Mouse (Mus musculus) cerebellum, postnatal 10 days (tissue): ENCODE measurements around the gene Klhl3.

ENCODE experiments used
- DNase-seq, 2 experiments: peaks; one replicate each; pipeline ENCODE4 v3.0.0; 2021; ENCODE audit warnings: mixed read lengths in 2 of 2

Klhl3 gene

DNA sequence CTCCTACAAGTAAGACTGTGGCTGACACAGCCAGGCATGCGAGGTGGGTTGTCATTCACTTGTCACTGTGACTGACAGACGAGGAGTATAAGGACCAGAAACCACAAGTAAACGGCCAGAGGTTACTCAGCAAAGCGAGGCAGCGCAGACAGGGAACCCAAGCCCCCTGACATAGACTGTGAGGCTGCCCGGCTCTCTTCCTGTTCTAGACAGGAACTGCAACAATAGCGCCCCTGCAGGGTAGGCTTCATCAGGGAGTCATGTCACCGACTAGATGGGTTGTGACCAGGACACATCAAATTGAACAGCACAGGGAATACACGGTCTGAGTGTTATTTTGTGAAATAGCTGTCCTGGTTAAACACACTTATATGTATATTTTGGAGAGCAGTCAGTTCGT, 93.0 kb downstream of the Klhl3 start:
- DNase-seq: no peak

DNA sequence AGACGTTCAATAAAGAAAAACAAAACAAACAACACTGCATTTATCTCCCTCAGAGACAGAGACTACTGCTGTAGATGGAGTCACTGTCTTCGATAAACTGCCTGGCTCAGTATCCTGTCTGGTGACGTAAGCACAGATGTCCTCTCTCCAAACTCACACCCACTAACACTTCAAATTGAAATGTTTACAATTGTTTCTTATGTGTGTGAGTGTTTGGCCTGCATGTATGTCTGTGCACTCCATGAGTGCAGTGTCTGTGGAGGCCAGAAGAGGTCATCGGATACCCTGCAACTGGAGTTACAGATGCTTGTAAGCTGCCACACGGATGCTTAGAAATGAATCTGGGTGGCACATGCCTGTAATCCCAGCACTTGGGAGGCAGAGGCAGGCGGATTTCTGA, 96.1 kb downstream of the Klhl3 start:
- no peak for DNase-seq

DNA sequence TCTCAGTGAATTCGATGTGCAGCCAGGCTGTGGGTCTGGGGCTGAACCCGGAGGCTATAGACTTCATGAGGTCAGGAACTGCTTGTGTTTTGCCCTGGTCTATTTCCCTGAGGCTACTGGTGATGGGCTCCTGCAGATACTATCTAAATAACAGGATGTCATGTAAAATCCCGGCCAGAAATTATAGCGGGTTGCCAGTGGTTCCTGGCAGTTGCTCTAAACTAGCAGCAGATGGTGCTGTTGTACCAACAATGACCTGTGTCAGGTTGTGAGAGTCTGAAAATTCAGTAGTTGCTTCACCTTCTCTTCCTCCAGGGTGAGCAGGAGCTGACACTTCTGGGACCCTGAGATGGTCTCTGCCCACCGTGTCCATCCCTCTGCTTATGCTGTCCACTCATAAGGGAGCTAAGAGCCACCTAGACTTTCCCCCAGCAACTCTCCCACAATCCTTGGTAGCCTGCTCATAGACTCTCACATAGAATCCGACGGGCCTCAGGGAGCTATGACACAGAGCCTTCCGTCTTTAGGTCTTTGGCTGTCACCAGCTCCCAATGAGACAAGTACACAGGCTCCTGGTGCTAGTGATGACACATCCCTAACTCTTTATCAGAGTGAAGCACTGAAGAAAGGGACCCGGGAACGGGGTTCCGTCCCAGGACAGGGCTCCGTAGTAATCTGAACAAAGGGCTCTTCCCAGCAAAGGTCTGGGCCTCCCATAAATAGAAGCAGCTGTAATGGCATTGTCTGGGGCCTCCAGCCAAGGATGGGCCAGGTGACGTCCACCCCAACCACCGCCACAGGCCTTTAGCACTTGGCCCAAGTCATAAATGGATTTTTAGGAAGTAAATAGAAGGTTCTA, 101.1 kb downstream of the Klhl3 start:
- peak; percentile 81 to 89 for DNase-seq

DNA sequence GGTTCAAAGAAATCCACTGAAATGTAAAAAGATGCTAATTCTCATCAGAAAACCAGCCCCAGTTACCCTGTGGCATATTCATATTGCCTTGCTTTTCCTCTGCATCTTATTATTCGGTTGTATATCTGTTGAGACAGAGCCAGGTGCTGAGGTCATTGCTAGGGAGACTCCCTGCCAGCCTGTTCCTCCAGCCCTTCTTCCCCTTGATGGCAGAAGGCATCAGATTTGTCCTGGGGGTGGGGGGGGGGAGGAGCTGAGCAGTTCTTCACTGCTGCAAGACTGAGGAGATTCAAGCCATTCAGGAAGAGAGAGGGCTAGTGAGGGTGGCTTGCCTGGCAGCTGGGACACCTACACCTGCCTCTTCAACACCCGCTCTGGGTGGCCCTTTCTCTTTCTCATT, 101.9 kb downstream of the Klhl3 start:
- peak; percentile 58 to 70 for DNase-seq

DNA sequence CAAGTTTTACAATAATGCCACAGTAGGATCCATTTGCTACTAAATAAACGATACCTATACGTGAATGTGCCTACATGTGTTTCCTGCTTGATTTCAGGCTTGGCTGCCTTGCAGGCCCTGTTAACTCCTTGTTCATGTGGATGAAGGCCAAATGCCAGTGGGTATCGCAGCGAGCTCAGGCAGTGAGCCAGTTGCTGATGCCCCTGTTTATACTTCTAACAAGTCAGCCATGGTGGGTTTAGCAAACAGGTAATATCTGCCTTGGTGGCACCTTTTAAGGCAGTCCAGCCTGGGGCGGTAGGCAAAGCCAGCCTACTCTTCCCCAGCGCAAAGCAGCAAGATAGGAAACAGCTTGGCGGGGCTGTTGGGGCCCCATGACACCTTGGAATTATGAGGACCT, 103.0 kb downstream of the Klhl3 start:
- DNase-seq: peak; percentile 81 to 88

DNA sequence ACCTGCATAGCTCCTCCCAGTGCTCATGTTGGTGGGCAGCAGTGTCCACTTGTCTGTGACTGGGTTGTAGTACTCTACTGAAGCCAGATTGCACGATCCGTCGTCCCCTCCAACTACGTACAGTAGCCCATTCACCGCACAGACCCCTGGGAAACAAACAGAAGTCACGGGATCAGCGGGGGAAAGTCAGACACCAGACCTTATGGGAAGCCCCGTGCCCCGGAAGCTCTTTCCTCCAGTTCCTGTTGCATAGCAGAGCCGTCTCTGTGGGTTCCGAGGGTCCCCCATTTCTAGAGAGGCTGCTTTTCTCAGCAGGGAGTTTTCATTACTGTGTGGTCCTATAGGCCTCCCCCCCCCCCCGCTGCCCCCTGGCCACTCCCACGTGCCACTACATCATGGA, 104.1 kb downstream of the Klhl3 start:
- DNase-seq: no peak

DNA sequence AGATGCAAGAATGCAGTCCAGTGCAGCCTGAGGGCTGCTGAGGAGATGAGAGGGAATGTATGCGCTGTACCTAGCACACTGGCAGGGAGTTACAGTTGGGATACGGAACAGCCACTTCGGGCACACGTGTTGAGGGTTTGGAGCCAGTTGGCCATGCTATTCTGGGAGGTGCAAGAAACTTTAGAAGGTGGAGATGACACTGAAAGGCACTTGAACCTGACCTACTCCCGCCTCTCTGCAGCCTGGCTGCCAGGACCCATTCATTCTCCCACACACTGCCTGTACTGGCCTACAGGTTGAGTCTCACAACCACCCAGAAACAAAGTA, 105.4 kb downstream of the Klhl3 start:
- DNase-seq: no peak

DNA sequence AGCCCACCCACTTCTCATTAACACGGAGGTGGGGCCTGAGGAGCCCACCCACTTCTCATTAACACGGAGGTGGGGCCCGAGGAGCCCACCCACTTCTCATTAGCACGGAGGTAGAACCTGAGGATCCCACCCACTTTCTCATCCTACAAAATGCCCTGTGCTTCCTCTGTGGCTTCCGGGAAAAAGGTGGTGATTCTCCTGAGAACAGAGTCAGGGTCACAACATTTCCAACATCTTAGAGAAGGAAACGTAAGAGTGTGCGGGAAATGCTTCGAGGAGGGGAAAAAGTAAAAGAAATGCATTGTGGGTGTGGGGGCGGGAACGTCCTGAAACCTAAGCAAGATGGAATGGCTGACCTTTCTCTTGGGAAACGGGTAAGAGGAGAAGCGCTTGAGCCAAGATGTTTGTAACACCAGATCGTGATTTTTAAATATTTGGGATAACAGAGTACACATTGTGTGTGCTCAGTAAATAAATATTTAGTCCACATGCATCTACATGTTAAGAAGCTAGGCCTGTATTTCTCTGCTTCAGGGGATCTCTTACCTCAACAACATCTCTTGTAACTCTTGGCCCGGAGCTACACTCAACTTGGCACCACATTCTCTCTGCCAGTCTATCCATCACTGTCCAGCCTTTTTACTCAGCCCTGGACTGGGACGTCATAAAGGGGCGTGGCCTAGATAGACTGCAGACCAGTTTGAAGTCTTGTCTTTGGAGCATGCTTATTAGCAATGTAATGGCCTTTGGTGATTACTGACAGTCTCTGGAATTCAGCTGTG, 105.9 kb downstream of the Klhl3 start:
- DNase-seq: no peak

DNA sequence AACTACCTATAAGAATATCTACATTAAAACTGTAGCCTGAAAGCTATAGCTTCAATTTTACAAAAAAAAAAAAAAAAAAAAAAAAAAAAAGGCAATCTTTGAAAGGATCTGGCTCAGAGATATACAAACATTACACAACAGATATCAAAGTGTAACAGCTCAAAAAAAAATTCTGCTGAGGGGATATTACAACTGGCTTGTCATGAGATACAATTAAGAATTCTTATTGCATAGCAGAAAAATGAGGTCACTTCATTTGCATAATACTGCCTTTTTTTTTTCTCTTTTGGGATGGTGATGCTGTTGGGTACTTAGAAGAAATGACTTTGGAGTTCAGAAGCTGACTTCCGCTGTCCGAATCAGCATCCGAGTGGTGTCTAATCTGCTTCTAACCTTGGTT, 111.6 kb downstream of the Klhl3 start:
- DNase-seq: no peak

DNA sequence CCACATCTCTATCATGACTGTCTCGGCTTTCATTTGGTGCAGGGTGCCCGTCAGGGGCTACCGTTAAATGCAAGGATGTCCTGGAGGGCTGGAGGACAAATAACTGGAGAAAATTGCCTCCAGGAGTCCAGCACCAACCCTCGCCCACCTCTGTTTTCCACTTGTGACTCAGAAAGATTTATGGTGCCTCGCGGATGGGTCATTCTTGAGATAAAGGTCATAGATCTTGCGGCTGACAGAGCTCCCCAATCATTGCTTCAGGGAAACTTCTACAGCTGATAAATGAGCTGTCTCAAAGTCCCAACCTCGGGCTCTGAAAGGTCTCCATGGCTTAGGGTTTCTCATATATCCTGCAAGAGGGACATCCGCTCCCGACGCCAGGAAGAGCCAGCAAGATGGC, 116.9 kb downstream of the Klhl3 start:
- DNase-seq: no peak

DNA sequence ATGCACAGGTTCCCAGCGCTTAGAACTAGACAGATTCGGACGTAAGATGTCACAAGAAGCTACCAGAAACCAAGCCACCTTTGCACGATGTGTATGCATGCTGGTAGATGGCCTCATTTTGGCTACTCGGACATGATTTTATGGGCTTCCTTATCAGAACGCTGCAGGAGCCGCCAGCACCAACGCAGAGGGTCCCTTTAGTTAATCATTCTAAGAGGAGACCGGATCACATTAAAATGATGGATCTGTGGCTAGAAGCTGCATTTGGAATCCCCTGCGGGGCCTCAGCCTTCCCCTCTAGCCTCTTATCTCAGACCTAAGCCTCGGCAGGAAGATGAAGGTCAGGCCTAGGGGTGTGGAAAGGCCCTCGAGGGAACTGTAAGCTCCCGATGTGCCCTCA, 117.5 kb downstream of the Klhl3 start:
- no peak for DNase-seq

DNA sequence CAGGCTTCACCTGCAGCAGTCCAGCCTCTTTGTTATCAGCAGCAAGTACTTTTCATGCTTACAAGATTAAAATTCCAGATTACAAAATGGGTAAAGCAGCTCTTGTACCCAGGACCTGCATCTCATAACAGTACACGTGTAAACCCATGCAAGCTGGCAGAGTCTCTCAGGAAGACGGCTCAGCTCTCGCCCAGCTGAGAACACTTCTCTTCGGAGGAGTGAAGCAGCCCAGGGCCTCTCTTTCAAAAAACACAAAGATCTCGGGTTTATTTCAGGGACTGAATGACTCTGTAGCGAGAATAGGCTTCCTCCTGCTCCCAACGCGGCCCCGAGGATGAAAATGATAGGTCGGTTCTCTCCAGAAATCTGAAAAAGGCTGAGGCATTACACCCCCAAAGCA, 128.8 kb downstream of the Klhl3 start:
- no peak for DNase-seq

DNA sequence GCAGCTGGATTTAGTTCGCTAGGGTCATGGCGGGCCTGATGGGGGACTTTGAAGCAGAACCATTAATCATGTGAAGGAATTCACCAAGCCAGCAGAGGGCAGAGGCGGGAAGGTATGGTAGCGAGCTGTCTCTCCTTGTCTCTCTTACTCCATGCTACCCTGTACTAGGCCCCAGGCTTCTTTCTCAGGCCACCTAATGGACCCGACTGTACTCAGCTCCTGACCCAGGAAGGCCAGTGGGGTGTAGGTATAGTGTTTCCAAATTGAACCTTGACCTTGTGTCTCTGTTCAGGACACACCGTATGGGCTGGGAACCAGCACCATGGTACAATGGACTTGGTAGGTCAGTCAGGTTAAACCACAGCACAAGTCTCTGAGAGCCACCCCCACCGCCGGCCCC, 129.2 kb downstream of the Klhl3 start:
- peak; percentile 31 to 34 for DNase-seq

DNA sequence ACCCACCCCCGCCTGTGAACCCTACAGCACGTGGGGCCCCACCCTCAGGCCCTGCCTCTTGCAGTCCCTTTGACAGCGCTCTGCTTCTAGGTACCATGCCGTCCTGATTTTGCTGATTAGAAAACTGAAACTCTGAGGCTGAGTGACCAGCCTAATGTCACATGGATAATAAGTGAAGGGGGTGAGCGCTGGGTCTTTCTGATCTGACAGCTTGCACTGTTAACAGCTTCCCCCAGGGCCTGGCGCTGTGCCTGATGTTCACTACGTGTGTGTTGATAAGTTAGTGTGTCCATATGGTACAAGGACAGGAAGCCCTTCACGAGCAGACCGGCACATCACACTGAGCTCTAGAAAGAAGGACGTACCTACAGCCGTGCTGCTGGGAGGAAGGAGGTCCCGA, 130.1 kb downstream of the Klhl3 start:
- peak; percentile 91 to 94 for DNase-seq

DNA sequence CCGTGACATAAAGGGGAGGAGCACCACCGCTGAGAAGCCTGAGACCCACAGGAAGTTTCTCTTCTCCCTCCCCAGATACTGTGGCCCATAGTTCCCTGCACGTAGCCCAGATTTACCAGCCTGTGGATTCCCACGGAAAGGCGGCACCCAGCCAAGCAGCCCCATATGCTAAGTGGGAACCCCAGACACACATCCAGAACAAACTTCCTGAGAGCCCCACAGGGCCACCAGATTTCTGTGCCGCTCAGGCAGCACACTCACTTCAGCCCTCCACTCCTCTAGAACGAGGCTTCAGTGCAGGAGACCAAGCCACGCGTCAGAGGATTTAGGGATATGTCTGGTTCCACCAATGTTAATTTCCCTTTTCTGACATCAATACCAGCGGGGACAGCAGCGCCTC, 130.5 kb downstream of the Klhl3 start:
- peak; percentile 56 to 63 for DNase-seq

DNA sequence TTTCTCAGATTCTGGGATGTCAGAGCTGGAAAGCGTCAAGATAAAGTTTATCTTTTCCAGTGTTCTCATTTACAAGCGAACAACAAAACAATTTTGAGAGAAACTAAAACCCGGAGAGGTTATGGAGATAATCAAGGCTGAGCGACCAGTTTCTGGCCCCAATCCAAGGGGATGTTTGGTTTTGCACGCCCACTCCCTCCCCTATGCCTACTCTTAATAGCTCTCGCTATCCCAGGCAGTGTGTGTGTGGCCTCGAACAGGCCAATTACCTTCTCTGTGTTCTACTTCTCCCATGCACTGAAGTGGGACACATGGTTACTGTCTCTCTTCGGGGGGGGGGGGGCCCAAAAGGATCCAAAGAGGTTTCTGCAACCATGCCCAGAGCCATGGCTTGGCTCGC, 132.7 kb downstream of the Klhl3 start:
- no peak for DNase-seq

DNA sequence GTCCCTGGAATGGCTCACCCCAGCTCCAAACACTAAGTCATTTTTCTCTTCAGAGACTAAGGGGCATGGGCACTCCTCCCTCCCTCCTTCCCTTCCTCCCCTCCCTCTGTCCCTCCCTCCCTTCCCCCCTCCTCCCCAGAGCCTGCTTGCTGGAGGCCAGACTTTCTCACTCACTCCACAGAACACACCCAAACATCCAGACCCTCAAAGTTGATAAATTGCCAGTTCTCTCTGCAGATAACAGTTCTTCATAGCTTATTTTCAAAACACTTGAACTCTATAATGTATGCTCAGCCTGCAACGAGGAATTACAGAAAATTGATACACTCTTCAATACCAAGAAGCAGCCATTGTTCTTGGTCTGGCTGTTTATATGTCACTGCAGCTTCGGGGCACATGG, 133.3 kb downstream of the Klhl3 start:
- no peak for DNase-seq

DNA sequence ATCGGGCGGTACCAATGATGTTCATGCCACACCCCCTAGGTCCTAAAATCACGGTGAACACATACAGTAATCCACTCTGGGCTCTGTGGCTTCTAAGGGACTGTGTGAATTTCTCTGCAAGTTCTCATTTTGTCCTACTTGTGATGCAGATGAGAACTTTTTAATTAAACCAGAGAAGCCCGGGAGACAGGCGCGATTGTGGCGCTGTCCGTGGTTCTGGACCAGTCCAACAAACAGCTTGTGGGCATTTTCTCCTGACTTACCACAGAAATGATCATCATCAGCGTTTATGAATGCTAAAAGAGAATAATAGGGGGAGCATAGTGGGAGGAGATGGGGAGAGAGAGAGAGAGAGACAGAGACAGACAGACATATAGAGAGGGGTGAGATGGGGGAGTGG, 134.5 kb downstream of the Klhl3 start:
- no peak for DNase-seq

DNA sequence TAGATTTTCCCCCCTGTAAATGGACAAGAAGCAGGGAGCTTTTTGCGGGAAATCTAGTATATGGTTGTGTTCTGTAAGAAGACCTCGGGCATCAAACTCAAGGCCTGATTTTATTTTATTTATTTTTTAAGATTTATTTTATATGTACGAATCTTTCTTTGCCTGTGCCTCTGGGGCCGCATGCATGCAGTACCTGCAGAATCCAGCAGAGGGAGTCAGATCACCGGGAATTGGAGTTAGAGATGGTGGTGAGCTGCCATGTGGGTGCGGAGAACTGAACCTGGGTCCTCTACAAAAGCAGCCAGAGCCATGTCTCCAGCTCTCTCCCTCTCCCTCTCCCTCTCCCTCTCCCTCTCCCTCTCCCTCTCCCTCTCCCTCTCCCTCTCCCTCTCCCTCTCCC, 135.7 kb downstream of the Klhl3 start:
- no peak for DNase-seq

DNA sequence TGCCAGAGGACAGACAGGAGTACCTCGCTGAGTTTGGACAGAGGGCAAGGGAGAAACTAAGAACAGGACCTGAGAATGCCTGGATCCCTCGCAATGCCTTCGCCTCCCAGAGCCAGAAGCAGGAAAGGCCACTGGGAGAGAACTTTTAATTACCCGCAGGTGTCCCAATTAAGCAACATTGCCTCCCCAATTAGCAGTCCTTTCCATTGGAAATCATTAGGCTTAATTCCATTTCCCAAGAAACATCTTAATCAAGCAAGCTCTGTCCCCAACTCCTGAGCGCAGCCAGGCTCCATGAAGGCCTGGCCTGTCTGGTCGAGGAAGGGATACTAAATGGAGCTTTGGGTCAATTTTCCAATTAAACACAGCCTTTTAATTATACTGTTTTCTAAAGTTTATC, 147.7 kb downstream of the Klhl3 start:
- no peak for DNase-seq

DNA sequence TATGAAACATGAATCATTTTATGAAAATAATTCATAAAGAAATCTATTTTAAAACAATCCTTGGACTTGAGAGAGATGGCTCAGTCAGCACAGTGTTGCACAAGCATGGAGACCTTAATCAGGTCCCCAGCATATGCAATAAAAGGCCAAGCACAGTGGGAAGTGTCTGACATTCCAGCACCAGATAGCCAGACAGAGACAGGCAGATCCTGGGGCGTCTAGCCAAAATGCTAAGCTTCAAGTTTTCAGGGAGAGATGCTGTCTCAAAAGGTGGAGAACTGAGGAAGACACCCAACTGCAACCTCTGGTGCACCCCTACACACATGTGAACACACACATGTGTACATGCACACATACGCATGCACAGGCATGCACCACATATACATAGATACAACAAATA, 153.1 kb downstream of the Klhl3 start:
- DNase-seq: peak in 1 of 2 experiments; percentile 35

DNA sequence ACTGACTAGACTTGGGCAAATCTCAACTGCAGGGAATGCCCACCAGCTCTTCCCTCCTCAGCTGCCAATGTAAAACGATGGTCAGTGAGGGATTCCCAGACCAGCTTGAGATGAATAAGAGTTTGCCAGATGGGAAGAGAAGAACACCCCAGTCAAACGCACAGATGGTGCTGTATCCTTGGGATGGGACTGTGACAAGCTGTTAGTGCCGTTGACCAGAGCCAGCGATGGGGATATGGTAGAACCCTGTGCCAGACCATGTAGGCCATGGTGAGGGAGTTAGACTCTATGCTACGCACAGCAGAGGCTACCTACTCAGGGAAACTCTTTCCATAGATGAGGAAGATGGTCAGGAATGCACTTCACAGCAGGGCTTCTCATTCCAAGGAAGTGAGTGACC, 153.6 kb downstream of the Klhl3 start:
- DNase-seq: peak; percentile 40 to 64
